Mouse (Mus musculus) midbrain, embryonic 14.5 days (tissue): ENCODE data around the gene Etfa. TPM values are rescaled to one million over a fixed set of nuclear protein-coding genes. Genes with fewer than 3 reads are reported as not detected.

Experiments used
- ATAC-seq: fragments of 200-750 bp; cut with Nextera tagmentation; 2 replicates; pipeline ENCODE4 v1.8.0; 2017; ENCODE audit warnings: moderate number of reproducible peaks, moderate library complexity; ENCODE audit not compliant: low FRiP score, low TSS enrichment
- DNase-seq: peaks from one replicate; pipeline ENCODE4 v3.0.0-alpha.2; 2015
- H3K27ac ChIP-seq: fragments of 300-500 bp; sonication (generic); replicated peaks from 2 replicates; pipeline ENCODE4 v1.5.1; 2014; ENCODE audit warnings: mild to moderate bottlenecking, low read depth, low read length, moderate library complexity
- H3K27me3 ChIP-seq: fragments of 300-500 bp; sonication (generic); 2 replicates; pipeline ENCODE4 v1.6.1; 2014; ENCODE audit warnings: low read length, control low read depth, mixed read lengths; ENCODE audit not compliant: control insufficient read depth, insufficient read depth
- H3K36me3 ChIP-seq: fragments of 300-500 bp; sonication (generic); 2 replicates; pipeline ENCODE4 v1.6.1; 2014; ENCODE audit warnings: low read length, control low read depth; ENCODE audit not compliant: control insufficient read depth, insufficient read depth
- H3K4me1 ChIP-seq: fragments of 300-500 bp; sonication (generic); 2 replicates; pipeline ENCODE4 v1.6.1; 2014; ENCODE audit warnings: mild to moderate bottlenecking, antibody characterized with exemption, low read length, control low read depth; ENCODE audit not compliant: control insufficient read depth, insufficient read depth
- H3K4me2 ChIP-seq: fragments of 300-500 bp; sonication (generic); 2 replicates; pipeline ENCODE4 v1.6.1; 2014; ENCODE audit warnings: mild to moderate bottlenecking, low read length, moderate library complexity
- H3K4me3 ChIP-seq: fragments of 300-500 bp; sonication (generic); replicated peaks from 2 replicates; pipeline ENCODE4 v1.5.1; 2014; ENCODE audit warnings: low read depth, low read length
- H3K9ac ChIP-seq: fragments of 300-500 bp; sonication (generic); replicated peaks from 2 replicates; pipeline ENCODE4 v1.6.1; 2014; ENCODE audit warnings: mild to moderate bottlenecking, low read length, moderate library complexity
- H3K9me3 ChIP-seq: fragments of 300-500 bp; sonication (generic); 2 replicates; pipeline ENCODE4 v1.6.1; 2016; ENCODE audit warnings: low read length, control low read depth, mixed read lengths; ENCODE audit not compliant: control insufficient read depth
- WGBS: fragments of 180-500 bp; shearing (Covaris S2); extraction: QIAGEN DNeasy Blood & Tissue Kit; methylation state at CpG from one replicate; pipeline ENCODE4 v1.1.7; 2014; 5-methylcytosine and 5-hydroxymethylcytosine counted together
- polyA plus RNA-seq: library from polyadenylated mRNA; unstranded; fragments of >200 nt; fragmentation: Nextera tagmentation; extraction: Ambion mirVana; gene quantifications from 2 replicates; pipeline ENCODE4 v1.2.1, GENCODE M21; 2014

Etfa gene
- polyA plus RNA-seq, 1 experiment from 2014 or later = 94.1 TPM

DNA sequence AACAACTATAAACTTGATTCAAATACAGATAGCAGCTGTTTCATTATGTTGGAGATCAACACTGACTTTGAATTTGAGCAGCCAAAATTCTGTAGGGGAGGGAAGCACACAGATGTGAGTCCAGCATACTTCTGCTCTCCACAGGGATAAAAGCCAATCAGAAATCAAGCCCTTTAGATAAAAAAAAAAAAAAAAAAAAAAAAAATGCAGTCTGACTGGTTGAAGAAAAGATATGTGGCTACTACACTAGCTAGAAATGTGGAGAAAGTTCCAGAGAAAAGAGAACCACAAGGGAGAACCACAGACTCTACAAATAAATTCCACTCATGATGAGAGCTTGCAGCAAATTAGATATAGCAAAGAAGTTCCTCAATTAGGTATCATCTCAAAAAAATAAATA lies 33.3 kb downstream of the Etfa start:
- no peaks in the 10 kb centered on the region for H3K27me3 ChIP-seq
- ATAC-seq = no peak
- H3K4me2 ChIP-seq = no peak overlapping the region
- DNase-seq = no peak
- H3K36me3 ChIP-seq = peaks cover 4% of the 10 kb centered on the region; the same call in 1 of the 2 replicates
- no peak overlapping the region for H3K9ac ChIP-seq
- no peaks in the 10 kb centered on the region for H3K4me1 ChIP-seq
- no peak overlapping the region for H3K4me3 ChIP-seq
- H3K9me3 ChIP-seq = no peaks in the 10 kb centered on the region
- H3K27ac ChIP-seq = no peak overlapping the region

DNA sequence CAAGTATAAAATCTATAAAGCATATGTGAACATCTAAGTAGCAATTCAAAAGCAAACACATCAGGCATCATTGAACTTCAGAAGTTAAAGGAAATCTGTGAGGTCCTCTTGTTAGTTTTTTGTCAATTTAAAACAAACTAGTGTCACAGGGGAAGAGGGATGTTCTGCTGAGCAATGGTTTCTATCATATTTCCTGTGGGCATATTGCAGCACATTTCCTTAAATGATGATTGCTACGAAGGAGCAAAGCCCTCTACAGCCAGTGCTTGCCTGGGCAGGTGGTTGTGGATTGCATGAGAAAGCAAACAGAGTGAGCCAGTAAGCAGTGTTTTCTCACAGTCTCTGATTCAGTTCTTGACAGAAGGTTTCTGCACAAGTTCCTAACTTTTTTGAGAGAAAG lies 36.0 kb downstream of the Etfa start:
- DNase-seq (no peak), ATAC-seq (no peak)
- Histone ChIP-seq H3K9ac (no peak overlapping the region), H3K36me3 (no peaks in the 10 kb centered on the region), H3K27me3 (no peaks in the 10 kb centered on the region), H3K27ac (no peak overlapping the region), H3K9me3 (no peaks in the 10 kb centered on the region), H3K4me1 (no peaks in the 10 kb centered on the region), H3K4me2 (no peak overlapping the region), H3K4me3 (no peak overlapping the region)
- 85% methylated on average over 1 of the region's 1 CpGs for WGBS

DNA sequence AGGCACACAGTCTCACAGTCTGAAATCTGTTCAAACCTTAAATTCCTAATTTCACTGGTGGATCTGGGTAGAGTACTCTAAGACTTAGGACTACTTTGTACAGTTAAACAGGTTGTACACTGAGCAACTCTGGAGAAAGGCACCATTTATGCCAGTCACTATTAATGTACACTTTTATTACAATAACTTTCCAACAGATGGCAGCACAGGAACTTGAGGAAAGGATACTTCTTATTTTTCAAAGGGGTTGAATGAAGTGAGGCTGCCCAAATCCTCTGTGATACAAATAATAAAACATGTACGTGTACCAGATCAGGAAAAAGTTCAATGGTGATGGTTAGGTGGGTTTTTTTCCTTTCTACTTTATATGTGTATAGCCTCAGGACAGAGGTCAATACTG lies 43.6 kb downstream of the Etfa start:
- Histone ChIP-seq H3K4me2 (no peak overlapping the region), H3K27ac (no peak overlapping the region), H3K4me1 (no peaks in the 10 kb centered on the region), H3K27me3 (no peaks in the 10 kb centered on the region), H3K9ac (no peak overlapping the region), H3K4me3 (no peak overlapping the region), H3K9me3 (no peaks in the 10 kb centered on the region), H3K36me3 (no peaks in the 10 kb centered on the region)
- DNase-seq = peak; percentile 78
- 58% methylated on average over 1 of the region's 1 CpGs for WGBS
- ATAC-seq = no peak

DNA sequence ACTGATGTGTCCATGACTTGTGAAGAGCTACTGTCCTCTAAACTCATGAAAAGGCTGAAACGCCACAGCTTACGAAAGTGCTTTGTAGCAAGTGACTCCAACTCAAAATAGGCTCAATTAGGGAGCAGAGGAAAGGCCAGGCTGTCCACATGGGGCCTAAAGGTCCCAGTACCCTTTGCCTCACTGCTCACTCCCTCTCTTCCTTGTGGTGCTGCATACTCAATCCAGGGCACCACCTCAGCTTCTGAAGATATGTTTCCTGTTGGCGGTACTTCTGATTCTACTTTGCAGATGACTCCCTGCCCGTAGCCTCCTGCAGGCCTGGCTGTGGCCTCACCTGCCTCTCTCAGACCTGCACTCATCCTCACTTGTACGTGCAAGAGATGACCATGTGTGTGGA lies 58.7 kb downstream of the Etfa start:
- DNase-seq = no peak
- WGBS = 95% methylated on average over 5 of the region's 5 CpGs
- H3K9me3 ChIP-seq = no peaks in the 10 kb centered on the region
- no peaks in the 10 kb centered on the region for H3K36me3 ChIP-seq
- H3K27ac ChIP-seq = no peak overlapping the region
- ATAC-seq = no peak
- no peaks in the 10 kb centered on the region for H3K4me1 ChIP-seq
- H3K9ac ChIP-seq = no peak overlapping the region
- H3K4me2 ChIP-seq = no peak overlapping the region
- H3K27me3 ChIP-seq = no peaks in the 10 kb centered on the region
- H3K4me3 ChIP-seq = no peak overlapping the region

DNA sequence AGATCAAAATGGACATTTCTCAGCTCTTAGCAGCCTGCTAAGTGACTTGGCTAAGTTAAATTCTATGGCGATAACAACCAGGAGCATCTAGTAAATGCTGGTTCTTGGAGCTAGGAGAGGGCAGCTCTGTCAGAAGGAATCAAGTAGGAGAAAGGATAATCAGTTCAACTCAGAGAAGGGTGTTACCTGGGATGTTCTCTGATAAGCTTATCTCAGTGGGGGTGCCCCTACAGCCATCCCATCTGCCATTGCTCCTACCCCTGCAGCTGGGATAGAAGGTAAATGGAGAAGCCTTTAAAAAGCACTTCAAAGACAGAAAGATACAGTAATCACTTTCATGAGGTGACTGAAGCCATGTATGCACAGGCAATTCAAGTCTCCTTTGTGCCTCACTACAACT lies 59.1 kb downstream of the Etfa start:
- DNase-seq = no peak
- no peaks in the 10 kb centered on the region for H3K27me3 ChIP-seq
- no peak overlapping the region for H3K27ac ChIP-seq
- ATAC-seq = no peak
- no peaks in the 10 kb centered on the region for H3K4me1 ChIP-seq
- no peaks in the 10 kb centered on the region for H3K36me3 ChIP-seq
- no peak overlapping the region for H3K4me2 ChIP-seq
- H3K4me3 ChIP-seq = no peak overlapping the region
- 91% methylated on average over 1 of the region's 1 CpGs for whole genome bisulfite sequencing
- H3K9me3 ChIP-seq = no peaks in the 10 kb centered on the region
- no peak overlapping the region for H3K9ac ChIP-seq

DNA sequence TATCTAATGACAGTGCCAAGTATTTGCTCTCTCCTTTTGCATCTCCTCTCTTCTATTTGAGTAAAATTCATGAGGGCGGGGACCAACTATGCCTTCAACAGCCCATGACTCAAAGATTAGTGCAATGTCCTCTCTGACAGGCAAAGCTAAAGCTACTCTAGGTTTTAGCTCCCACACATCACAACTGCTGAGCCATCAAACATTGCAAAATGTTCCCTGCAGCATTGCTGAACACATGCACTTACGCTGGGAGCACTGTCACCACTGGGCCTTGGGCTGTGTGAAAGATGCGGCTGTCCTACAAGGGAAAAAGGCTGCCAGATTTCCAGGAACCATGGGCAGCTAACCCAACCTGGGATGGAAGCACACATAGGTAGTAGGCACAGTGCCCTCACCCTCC lies 60.6 kb downstream of the Etfa start:
- Histone ChIP-seq H3K4me3 (no peak overlapping the region), H3K4me2 (no peak overlapping the region), H3K9ac (no peak overlapping the region), H3K27me3 (no peaks in the 10 kb centered on the region), H3K27ac (no peak overlapping the region), H3K9me3 (no peaks in the 10 kb centered on the region), H3K36me3 (no peaks in the 10 kb centered on the region), H3K4me1 (no peaks in the 10 kb centered on the region)
- ATAC-seq (no peak), DNase-seq (no peak)
- WGBS = 94% methylated on average over 3 of the region's 3 CpGs

DNA sequence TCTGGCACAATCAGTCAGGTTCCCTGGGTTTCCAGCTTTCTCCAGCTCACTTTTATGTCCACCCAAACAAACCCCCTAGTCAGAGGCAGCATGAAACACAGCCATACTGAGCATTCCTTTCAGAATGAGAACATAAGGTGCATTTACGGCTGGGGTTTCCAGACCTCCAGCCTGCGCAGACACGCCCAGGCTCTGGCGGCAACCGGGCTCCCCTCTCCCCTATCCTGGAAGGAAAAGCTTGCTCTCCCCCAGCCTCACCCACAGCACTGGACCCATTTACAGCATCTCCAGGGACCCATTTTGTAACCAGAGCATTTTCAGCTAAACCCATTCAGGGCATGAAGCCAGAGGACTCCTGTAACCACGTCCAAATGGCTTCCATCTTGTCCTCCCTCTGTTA lies 62.0 kb downstream of the Etfa start:
- Histone ChIP-seq H3K9ac (no peak overlapping the region), H3K36me3 (no peaks in the 10 kb centered on the region), H3K4me2 (no peak overlapping the region), H3K9me3 (no peaks in the 10 kb centered on the region), H3K4me3 (no peak overlapping the region), H3K27ac (no peak overlapping the region), H3K4me1 (no peaks in the 10 kb centered on the region), H3K27me3 (no peaks in the 10 kb centered on the region)
- DNase-seq = no peak
- 94% methylated on average over 6 of the region's 6 CpGs for WGBS
- ATAC-seq = no peak

DNA sequence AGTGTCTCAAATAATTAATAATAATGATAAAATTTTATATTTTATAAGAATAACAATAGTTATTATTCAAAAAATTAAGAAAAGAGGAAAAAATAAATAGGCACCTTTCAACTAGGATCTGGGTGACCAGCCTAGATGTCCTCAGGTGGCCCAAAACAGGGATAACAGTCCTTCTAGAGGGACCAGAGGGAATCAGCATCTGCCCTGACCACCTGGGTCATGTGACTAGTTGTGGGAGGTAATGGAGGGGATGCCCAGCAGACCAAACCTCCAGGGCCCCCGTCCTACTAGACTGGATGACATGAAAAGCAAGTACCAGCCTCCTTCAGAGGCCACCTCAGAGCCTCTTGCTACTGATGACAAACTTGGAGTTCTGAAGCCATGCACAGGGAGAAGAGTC lies 62.9 kb downstream of the Etfa start:
- ATAC-seq = no peak
- DNase-seq = no peak
- Histone ChIP-seq H3K9ac (no peak overlapping the region), H3K4me2 (no peak overlapping the region), H3K27ac (no peak overlapping the region), H3K9me3 (no peaks in the 10 kb centered on the region), H3K4me1 (no peaks in the 10 kb centered on the region), H3K27me3 (no peaks in the 10 kb centered on the region), H3K36me3 (no peaks in the 10 kb centered on the region), H3K4me3 (no peak overlapping the region)
- WGBS = 65% methylated on average over 1 of the region's 1 CpGs

DNA sequence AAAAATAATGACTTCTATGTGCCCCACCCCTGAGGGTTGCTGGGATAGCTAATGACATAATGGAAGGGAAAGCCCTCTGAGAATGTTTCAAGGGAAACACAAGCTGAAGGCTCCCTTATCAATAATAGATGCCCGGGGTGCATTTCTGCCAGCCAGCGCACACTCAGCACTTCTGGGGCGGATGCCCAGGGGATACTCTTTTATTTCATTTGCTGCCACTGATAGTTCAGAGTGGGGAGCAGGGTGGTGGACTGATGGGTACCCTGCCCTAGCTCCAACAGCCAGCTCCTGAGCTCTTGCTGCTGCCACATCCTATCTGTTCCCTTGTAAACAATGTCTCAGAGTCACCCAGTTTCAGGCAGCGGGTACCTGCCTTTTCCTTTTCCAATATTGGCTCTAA lies 64.5 kb downstream of the Etfa start:
- H3K4me2 ChIP-seq = no peak overlapping the region
- H3K9me3 ChIP-seq = no peaks in the 10 kb centered on the region
- DNase-seq (peak; percentile 14), ATAC-seq (no peak)
- no peak overlapping the region for H3K9ac ChIP-seq
- no peaks in the 10 kb centered on the region for H3K36me3 ChIP-seq
- H3K27ac ChIP-seq = no peak overlapping the region
- no peaks in the 10 kb centered on the region for H3K27me3 ChIP-seq
- WGBS = 88% methylated on average over 4 of the region's 4 CpGs
- H3K4me1 ChIP-seq = no peaks in the 10 kb centered on the region
- no peak overlapping the region for H3K4me3 ChIP-seq
